9 mouse cellular contexts compared by ENCODE assay signal in the genomic region with DNA sequence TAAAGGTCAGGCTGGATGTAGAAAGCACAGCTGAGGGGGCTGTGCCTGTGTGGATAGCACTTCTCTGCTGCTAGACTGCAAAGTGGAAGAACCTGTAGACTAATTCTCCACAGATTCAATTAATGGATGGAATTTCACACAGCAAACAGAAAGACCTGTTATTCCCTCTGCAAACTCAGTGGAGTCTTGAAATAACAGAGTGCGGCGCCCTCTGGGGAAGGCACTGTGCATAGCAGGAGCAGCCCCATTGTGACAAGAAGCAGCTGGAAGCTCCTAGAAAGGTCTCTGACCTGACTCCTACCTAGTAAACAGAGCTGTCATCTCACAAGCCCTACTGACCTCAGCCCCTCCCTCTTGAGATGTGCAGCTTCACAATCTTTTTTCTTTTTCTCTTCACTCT.
DNase-seq lines count a peak whose midpoint lies in the region; TF ChIP-seq lines count a peak whose summit lies in the region.
"Had no signal": no experiment of that assay in that cellular context is flagged by ENCODE, and none has a peak within 500 bp of the region (broad histone marks: within the 10 kb centered on the region; RNA-seq: fewer than 3 reads in every experiment).

No protein-coding gene starts in this region.

- H3K4me1 ChIP-seq in thymus, adult 2 months (replicated peaks; ENCODE audit: control insufficient read depth, insufficient read depth, low read length): no peaks in the 10 kb centered on the region
- H3K4me1 ChIP-seq: megakaryocyte, embryonic 14.5 days had no signal

- H3K27ac ChIP-seq in thymus, adult 2 months (ENCODE audit: control insufficient read depth, insufficient read depth, low read length): no peak overlapping the region

- TF ChIP-seq CTCF in thymus, adult 2 months (IDR thresholded peaks at IDR 0.05; ENCODE audit: borderline replicate concordance, control insufficient read depth, extremely low read depth, insufficient read depth, low read length, poor library complexity): no peak

- peak; percentile 3 for DNase-seq in thymus, adult 2 months
- no peak for DNase-seq in thymus, adult 18-20 months
- DNase-seq in cerebellum, postnatal 25 days: peak; percentile 40 to 71
- peak; percentile 76 for DNase-seq in gastrocnemius, postnatal 10 days
- peak; percentile 78 for DNase-seq in kidney, postnatal 14 days
- DNase-seq in lung, adult 18-20 months: peak; percentile 70 to 77
- peak; percentile 49 to 79 for DNase-seq in right cerebral cortex, postnatal 10 days (ENCODE audit: low spot score in 2 of 2)
- DNase-seq in spleen, postnatal 14 days (ENCODE audit: low spot score in 2 of 2): no peak

- no peak for TF ChIP-seq POLR2A in thymus, adult 2 months (IDR thresholded peaks at IDR 0.05; ENCODE audit: control insufficient read depth, extremely low read depth, insufficient read depth, low read length, poor library complexity)

- no peaks in the 10 kb centered on the region for H3K27me3 ChIP-seq in thymus, adult 2 months (ENCODE audit: control insufficient read depth, insufficient read depth, low read length)
- H3K27me3 ChIP-seq: megakaryocyte, embryonic 14.5 days had no signal

- H3K36me3 ChIP-seq in thymus, adult 2 months (ENCODE audit: control insufficient read depth, insufficient read depth, low read length): no peaks in the 10 kb centered on the region

- WGBS in thymus, adult 2 months: 45% methylated on average over 2 of the region's 2 CpGs

- no peak overlapping the region for H3K4me3 ChIP-seq in thymus, adult 2 months (ENCODE audit: control insufficient read depth, insufficient read depth, low read length)
- H3K4me3 ChIP-seq: megakaryocyte, embryonic 14.5 days had no signal

Comparison
In these comparisons a context has a peak if more than half of its experiments do, and no peak if none do; other contexts are left out.
1. DNase-seq: peak in thymus, adult 2 months (single experiment), cerebellum, postnatal 25 days (2 of 2), gastrocnemius, postnatal 10 days (single experiment), kidney, postnatal 14 days (single experiment), lung, adult 18-20 months (2 of 2) and right cerebral cortex, postnatal 10 days (2 of 2); none in thymus, adult 18-20 months (0 of 2) and spleen, postnatal 14 days (0 of 2).